Mouse (Mus musculus) left cerebral cortex, adult 2 months (tissue): ENCODE results near the gene Pdia5. TPM values are rescaled to one million over a fixed set of nuclear protein-coding genes. Genes with fewer than 3 reads are reported as not detected.
A peak's percentile ranks its signal among the peaks of the same experiment; 100 is the strongest.

ENCODE experiments used
- DNase-seq, 2 experiments: peaks; one replicate each; pipeline ENCODE4 v3.0.0; 2021 to 2022; ENCODE audit warnings: low spot score in 2 of 2, mixed read lengths in 1 of 2; ENCODE audit errors: extremely low spot score in 1 of 2
- H3K27ac ChIP-seq: fragments of 200-600 bp; 2 replicates; pipeline ENCODE4 v1.8.1; 2022
- H3K4me3 ChIP-seq: fragments of 200-600 bp; 2 replicates; pipeline ENCODE4 v1.8.1; 2022
- CTCF ChIP-seq: fragments of 200-600 bp; IDR thresholded peaks from 2 replicates; pipeline ENCODE4 v1.8.1; 2022; ENCODE audit warnings: antibody characterized with exemption, mild to moderate bottlenecking, moderate library complexity
- intact Hi-C: fragments of 180-260 bp; cut with DNase I; formaldehyde crosslinking; loops from one replicate; pipeline ENCODE4 v1.15.1; 2025
- microRNA-seq, 2 experiments: library from miRNA; unstranded; fragments of <30 nt; microRNA quantifications; one replicate each; pipeline ENCODE4 v1.2.0; 2021
- total RNA-seq, 2 experiments: library from RNA; stranded (reverse); gene quantifications; 2 replicates each; pipeline ENCODE4 v1.2.3; 2021

Pdia5 gene
- total RNA-seq, 2 experiments from 2014 or later, result 3.4 to 4.6 TPM

- no peak for TF ChIP-seq CTCF
- H3K27ac ChIP-seq, result 0 out of 2 replicates have a peak overlapping the region, but pooled peaks have one; percentile 28
- peak overlapping the region; percentile 74 for H3K4me3 ChIP-seq
- intact Hi-C loops, result loop anchor here (5.0 kb wide), 1 partner anchor 263 kb away; no protein-coding TSS in a partner anchor
- no peak for DNase-seq
Observed at GRCm38 (mm10) chr16:35364063-35364428, 126.6 kb downstream of the Pdia5 start.

- peak within 1 kb of the TSS; percentile 74 for H3K4me3 ChIP-seq
- intact Hi-C loops, result loop anchor here (5.0 kb wide), 1 partner anchor 264 kb away; no protein-coding TSS in a partner anchor
- H3K27ac ChIP-seq, result peak within 1 kb of the TSS; percentile 87
- peak; percentile 94 to 95 for DNase-seq
- TF ChIP-seq CTCF, result no peak; the same call in 1 of the 2 replicates
Observed at GRCm38 (mm10) chr16:35363150-35364062, 127.3 kb downstream of the Pdia5 start, which contains the start of gene Sec22a. Gene Sec22a, minus strand, starts transcription at chr16:35363918.

GRCm38 (mm10) chr16:35362221-35362620, 128.5 kb downstream of the Pdia5 start:
- no peak; the same call in 1 of the 2 replicates for TF ChIP-seq CTCF
- intact Hi-C loops, result loop anchor here (5.0 kb wide), 1 partner anchor 265 kb away; no protein-coding TSS in a partner anchor

GRCm38 (mm10) chr16:35360593-35360992, 130.1 kb downstream of the Pdia5 start:
- intact Hi-C loops, result loop anchor here (5.0 kb wide), 1 partner anchor 267 kb away; no protein-coding TSS in a partner anchor
- peak; percentile 24 to 29 for DNase-seq
- Histone ChIP-seq H3K4me3 (no peak overlapping the region), H3K27ac (no peak overlapping the region)
- TF ChIP-seq CTCF, result peak; percentile 68

More at GRCm38 (mm10) chr16:35362221-35362620, 128.5 kb downstream of the Pdia5 start:
- no peak for DNase-seq
- H3K27ac ChIP-seq, result no peak overlapping the region
- no peak overlapping the region for H3K4me3 ChIP-seq

- Histone ChIP-seq H3K4me3 (no peak overlapping the region), H3K27ac (no peak overlapping the region)
- intact Hi-C loops, result no loop called here
- TF ChIP-seq CTCF, result no peak
- no peak for DNase-seq
Observed at GRCm38 (mm10) chr16:35357449-35357848, 133.2 kb downstream of the Pdia5 start.

Small RNA genes lying within 50 kb of the gene (microRNA-seq; reads per million reads assigned to microRNA genes)
- 0 reads per million in 2 experiments for gene Gm25548

Other genes with a start within 250 kb of the Pdia5 start
- gene Sec22a, start 127.0 kb downstream of the Pdia5 start, total RNA-seq, result 10 to 100 TPM; 12.9 to 14.1 TPM
- gene Sema5b, start 50.3 kb upstream of the Pdia5 start, total RNA-seq, result 10 to 100 TPM; 13.2 to 17.5 TPM